Mouse (Mus musculus) heart, adult 11 months (tissue): ENCODE measurements around the gene Ccz1.

Experiments
- DNase-seq: peaks from one replicate; pipeline ENCODE4 v3.0.0; 2022

Gene Ccz1

GRCm38 (mm10) chr5:143993260-143993659 is 21.4 kb downstream of the Ccz1 start:
- DNase-seq: no peak

GRCm38 (mm10) chr5:143992661-143993060 is 22.0 kb downstream of the Ccz1 start:
- no peak for DNase-seq

- no peak for DNase-seq
Measured at GRCm38 (mm10) chr5:143990086-143990485, 24.6 kb downstream of the Ccz1 start.

GRCm38 (mm10) chr5:143989046-143989445 is 25.6 kb downstream of the Ccz1 start:
- DNase-seq: no peak

- no peak for DNase-seq
Measured at GRCm38 (mm10) chr5:143987596-143987995, 27.1 kb downstream of the Ccz1 start.

- no peak for DNase-seq
Measured at GRCm38 (mm10) chr5:143985381-143985780, 29.3 kb downstream of the Ccz1 start.

- DNase-seq: no peak
Measured at GRCm38 (mm10) chr5:143982361-143982760, 32.3 kb downstream of the Ccz1 start.

GRCm38 (mm10) chr5:143980858-143981257 is 33.8 kb downstream of the Ccz1 start:
- no peak for DNase-seq

- DNase-seq: peak; percentile 70
Measured at GRCm38 (mm10) chr5:143976726-143977431, 37.8 kb downstream of the Ccz1 start.

GRCm38 (mm10) chr5:143976232-143976631 is 38.4 kb downstream of the Ccz1 start:
- DNase-seq: no peak

GRCm38 (mm10) chr5:143975631-143975933 is 39.1 kb downstream of the Ccz1 start:
- no peak for DNase-seq

GRCm38 (mm10) chr5:143974931-143975630 is 39.6 kb downstream of the Ccz1 start:
- peak; percentile 96 for DNase-seq

- DNase-seq: no peak
Measured at GRCm38 (mm10) chr5:143972628-143973027, 42.0 kb downstream of the Ccz1 start.

- DNase-seq: peak; percentile 82
Measured at GRCm38 (mm10) chr5:143966671-143967070, 48.0 kb downstream of the Ccz1 start.

- peak; percentile 70 for DNase-seq
Measured at GRCm38 (mm10) chr5:143965586-143966345, 48.9 kb downstream of the Ccz1 start.

- DNase-seq: peak; percentile 72
Measured at GRCm38 (mm10) chr5:143961176-143961575, 53.5 kb downstream of the Ccz1 start.

- DNase-seq: peak; percentile 76
Measured at GRCm38 (mm10) chr5:143959551-143959950, 55.1 kb downstream of the Ccz1 start.

GRCm38 (mm10) chr5:143957101-143957500 is 57.6 kb downstream of the Ccz1 start:
- DNase-seq: peak; percentile 74

GRCm38 (mm10) chr5:143950016-143950415 is 64.7 kb downstream of the Ccz1 start:
- peak; percentile 28 for DNase-seq

GRCm38 (mm10) chr5:143948361-143948760 is 66.3 kb downstream of the Ccz1 start:
- DNase-seq: peak; percentile 60

- DNase-seq: peak; percentile 78
Measured at GRCm38 (mm10) chr5:143943231-143944125, 71.2 kb downstream of the Ccz1 start.

- DNase-seq: no peak
Measured at GRCm38 (mm10) chr5:143941588-143941987, 73.1 kb downstream of the Ccz1 start.
